Mouse (Mus musculus): ENCODE measurements at regions not wholly inside any gene's neighbourhood (a gene's known extent, or its start where the extent isn't known, plus 50 kb on each side); places are given as distances from the start of the nearest gene placed in this dataset.
A peak's percentile ranks its signal among the peaks of the same experiment; 100 is the strongest.

DNA sequence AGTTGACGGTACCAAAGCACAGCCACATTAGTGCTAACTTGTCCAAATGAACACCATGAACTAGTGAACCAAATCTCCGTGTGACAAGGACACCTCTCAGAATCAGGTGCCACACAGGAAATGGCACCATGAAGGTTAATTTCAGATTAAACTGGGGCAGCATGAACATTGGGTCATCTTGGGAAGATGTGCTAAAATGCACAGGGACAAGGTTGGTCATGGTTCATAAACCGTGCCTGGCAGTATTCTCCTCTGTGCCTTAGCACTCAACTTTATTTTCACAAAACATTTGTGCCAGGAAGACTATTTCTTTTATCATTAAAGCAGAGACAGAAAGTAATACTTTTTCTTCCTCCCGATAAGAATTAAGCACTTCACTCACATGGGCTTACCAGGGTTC, 672.6 kb downstream of the Rwdd3 start:
- DNase-seq (ENCODE audit: low spot score): no peak

DNA sequence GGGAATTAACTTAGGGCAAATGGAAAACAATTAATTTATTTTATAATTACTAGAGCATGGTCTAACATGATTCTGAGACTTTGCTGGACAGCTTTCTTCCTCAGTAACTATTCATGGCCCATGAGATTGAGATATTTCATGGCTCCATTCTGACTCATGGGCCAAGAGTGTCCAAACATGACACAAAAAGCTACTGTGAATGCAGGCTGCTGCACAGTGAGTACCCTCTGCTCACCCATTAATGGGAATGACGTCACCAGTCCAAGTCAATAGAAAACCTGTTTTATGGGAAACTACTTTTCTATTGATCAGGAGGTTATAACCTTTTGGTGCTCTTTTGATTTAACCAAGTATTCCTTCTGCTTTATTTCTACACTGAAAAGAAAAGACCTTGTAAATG, 693.6 kb downstream of the Rwdd3 start:
- DNase-seq (ENCODE audit: low spot score): no peak

DNA sequence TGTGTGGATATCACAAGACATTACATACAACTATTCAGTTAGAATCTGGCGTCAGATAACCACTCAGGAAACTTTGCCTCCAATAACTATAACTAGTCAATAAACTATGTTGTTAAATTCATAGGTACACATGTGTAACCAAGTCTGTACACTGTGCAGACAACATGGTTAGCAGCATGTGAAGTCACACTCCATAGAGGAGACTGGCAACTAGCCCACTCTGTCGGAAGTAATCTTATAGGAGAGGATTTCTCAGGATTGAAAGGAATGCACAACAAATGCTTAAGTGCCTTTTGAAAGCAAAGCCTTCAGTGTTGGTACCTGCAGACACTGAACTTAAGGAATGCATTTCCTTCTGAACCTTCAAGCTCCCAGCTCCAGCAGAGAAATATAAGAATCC, 693.0 kb upstream of the Ptbp2 start:
- DNase-seq (ENCODE audit: low spot score): no peak

DNA sequence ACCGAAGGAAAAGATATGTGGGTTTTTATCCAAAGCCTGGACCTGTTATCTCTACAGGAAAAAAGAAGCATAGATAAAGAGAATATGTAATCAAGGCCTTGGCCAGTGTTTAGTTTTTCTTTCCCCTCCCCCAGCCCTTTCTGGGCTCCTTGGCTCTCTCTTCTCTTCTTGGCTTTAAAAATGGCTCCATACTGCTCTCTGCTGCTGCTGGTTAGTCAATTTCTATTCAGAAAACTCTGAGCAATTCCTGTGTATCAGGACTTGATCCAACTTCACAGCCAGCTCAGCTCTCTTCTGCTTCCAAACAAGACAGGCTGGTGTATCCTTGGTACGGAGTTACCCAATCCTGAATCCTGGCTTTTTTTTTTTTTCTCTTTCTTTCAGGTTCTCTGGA, 689.4 kb upstream of the Ptbp2 start:
- peak; percentile 80 for DNase-seq (ENCODE audit: low spot score)

DNA sequence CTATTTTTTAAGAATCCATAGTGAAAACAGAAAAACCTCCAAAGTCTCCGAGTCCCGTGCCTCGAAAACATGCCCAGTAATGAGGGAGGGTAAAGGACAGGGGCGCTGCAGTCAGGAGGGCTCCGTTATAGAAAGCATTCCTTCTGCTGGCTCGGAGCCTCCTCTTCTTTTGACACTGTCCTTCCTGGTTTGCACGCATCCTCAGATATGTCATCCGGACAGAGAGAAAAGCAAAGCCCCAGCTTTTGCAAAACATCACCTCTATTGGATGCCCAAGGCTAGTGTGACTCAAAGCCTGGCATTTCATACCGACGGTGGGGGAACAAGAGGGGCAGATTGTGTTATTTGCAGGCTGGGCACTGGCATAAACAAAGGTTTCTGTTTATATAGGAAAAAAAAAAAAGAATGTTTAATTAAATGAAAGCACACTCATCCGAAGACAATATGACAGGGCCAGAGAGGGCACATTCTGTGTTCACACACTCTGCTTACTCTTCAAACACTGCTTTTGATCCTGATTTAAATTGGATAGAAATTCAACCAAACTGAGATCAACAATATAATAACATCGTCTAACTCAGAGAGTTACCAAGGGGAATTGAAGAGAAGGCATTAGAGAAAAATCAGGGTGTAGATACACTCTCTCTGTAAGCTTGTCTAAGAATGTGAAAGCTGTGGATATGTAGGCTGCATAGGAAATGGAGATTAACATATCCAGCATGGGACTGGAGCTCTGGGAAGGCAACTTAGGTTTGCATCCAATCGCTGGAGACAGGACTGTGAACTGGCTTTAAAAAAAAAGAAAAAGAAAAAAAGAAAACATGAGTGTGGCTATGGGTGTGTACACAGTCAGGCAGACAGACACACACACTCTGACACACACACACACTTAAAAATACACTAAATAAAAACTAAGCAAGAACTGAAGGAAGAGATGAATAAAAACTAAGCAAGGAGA, 688.7 kb upstream of the Ptbp2 start:
- peak; percentile 48 for DNase-seq (ENCODE audit: low spot score)

DNA sequence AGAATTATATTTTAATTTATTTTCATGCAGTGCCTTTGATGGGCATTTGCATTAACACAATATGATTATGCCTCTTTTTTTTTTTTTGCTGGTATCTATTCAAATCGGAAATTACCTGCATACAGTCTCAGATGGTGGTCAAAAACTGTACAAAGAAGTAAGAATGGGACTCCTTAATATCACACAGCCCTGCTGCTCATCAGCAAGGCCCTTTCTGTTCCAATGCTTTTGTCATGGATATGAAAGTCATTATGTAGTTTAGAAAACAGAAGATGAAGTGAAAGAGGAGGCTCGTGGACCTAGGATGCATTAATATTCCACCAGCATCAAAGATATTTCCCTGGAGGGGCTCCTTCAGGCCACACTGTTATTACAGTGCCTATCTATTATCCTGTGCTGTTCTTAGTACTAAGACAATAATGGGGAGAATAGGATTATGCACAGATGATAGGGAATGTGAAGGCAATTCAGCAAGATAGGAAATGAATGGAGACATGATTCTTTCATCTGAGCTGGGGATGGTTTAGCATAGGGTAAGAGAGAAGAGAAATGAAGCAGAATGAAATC, 687.7 kb upstream of the Ptbp2 start:
- no peak for DNase-seq (ENCODE audit: low spot score)

DNA sequence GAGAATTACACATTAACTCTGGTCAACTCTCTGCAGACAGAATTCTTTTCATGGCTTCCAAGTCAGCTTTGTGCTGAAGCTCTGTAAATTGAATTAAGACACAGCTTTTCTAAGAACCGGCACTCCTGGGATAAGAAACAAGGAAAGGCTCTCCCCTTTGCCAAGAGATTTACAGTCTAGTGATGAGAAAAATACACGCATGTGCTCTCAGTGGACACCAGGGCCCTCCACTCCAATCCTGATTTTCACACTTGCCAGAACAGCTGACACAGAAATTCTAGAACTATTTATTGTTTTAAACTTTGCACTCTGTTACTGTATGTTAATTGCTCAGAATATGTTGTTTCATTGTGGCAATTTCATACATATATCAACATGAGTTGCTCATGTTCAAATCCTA, 684.6 kb upstream of the Ptbp2 start:
- DNase-seq (ENCODE audit: low spot score): peak; percentile 8

DNA sequence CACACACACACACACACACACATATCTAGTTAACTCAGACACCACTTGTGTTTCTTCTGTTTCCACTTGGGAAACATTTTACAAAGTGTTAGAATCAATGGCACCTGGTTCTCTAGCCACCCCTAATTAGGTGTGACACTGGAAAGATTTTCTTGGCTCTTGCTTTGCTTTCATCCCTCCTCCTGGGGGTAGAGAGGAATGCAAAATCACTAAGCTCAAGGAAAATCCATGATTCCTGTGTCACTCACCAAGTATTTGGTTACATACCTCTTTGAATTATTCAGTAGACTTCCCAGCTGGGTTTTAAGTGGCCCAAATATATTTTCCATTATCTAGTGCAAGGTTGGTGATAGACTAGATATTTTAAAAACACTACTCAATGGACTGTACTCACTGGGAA, 676.5 kb upstream of the Ptbp2 start:
- DNase-seq (ENCODE audit: low spot score): no peak

DNA sequence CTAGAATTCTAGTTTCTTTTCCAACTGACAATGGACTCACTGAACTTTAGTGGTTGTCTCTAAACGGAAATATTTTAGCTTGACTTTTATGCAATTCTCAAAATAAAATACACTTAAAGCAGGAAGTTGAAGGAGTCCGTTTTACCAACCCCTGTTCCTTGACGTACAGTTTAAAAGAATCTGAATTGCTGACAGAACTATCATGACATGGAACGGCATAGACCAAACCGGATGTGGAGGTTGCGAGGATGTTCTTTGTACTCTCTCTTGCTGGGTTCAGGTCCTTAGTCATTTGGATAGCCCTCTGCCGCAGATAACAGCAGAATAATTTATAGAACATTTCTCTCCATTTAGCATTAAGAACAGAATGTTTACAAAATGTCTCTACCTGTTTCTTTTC, 673.6 kb upstream of the Ptbp2 start:
- no peak for DNase-seq (ENCODE audit: low spot score)

DNA sequence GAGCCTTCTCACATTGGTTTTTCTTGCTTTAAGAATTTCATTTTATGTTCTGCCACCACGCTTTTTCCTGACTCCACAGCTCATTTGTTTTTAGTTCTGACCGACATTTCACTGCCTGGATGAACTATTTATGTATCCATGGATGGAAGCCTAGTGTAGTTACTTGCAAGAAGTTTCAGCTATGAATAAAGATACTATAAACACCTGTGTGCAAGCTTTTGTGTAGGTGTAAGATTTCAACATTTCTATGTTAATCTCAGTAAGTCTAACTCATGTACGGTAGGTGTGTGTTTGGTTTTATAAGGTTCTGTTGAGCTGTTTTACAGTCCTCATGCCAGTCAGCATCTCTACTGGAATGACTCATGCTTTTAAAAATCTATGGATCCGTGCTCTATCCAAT, 656.9 kb upstream of the Ptbp2 start:
- DNase-seq (ENCODE audit: low spot score): no peak

DNA sequence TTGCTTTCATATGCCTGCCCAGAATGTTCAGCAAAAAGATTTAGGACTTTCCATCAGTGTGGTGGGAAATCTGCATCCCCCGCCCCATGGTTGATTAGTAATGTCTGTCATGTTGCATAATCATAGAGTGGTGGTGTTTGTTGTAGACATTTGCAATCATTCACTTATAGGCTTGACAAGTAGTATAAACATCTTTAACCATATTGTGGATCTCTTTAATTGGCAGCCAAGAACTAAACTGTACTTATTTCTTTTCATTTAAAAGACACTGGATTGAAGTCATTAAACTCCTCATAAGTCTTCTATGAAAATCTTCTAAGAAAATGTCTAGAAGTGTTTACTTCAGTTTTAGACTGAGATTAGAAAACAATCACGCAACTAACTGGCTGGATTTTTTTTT, 646.0 kb upstream of the Ptbp2 start:
- no peak for DNase-seq (ENCODE audit: low spot score)

DNA sequence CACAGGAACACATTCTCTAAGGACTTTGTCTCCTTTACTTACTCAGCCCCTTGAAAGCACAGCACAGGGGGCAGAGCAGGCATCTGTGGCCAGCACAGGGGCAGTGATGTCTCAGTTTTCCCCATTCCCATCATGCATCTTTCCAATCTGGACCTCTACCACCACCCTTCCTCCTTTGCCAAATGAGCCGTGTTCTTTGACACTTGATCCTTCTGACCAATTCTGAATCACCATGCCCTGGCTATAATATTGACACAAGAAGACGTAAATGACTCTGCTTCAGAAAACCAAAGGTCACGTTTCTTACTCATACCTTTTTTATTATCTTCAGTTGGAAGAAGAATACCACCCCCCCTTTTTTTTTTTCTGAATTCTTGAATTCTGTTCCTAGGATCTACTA, 632.4 kb upstream of the Ptbp2 start:
- DNase-seq (ENCODE audit: low spot score): no peak

DNA sequence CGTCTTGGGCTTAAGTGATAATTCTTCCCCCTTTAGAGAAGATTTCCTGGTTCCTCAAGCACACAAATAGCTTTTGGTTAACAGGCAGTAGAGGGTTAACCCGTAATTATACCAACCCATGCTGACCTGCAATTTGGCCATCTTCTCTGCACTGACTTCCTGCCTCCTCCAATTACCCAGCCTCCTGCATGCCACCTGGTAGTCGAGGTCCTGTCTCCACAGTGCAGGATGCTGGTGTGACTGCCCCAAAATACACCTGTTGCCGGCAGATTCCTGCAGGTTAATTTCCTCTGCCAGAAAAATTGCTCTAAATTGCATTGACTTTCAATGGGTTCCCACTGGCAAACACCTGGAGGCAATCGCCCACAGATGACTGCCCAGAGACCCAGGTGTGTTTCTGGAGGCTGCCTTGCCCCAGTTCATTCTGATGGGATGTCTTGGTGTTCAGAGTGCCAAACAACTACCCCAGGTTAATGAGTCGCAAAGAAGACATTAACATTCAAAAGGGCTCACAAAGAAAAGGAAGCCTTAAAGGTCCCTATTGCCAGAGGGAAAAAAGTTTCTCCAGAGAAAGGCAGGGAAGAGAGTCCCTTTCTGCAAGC, 591.5 kb upstream of the Ptbp2 start:
- DNase-seq (ENCODE audit: low spot score): no peak

DNA sequence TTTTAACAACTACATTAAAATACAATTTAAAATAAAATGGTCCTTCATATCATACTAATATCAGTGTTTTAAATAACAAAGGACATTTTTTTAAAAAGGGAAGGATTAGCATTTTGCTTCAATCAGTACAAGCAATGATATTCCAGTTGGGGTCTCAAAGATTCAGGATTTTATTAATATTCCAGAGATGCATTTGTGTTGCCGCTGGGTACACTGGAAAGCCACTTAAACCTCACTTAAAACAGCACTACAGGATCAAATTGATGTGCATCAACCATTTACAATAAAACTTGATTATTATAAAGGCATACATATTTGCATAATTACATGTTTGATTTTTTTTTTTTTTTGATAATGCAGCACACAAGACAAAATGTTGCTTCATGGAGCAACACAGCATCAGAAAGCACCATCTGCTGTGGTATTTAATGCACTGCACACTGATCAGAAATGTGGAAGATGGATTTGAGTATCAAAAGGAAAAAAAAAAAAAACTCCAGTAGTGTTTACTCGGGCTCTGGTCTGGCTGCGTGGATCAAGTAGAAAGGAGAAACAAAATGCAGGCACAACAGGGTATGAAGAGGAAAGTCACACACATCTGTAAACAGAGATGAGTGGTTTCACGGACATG, 558.6 kb upstream of the Ptbp2 start:
- DNase-seq (ENCODE audit: low spot score): no peak

DNA sequence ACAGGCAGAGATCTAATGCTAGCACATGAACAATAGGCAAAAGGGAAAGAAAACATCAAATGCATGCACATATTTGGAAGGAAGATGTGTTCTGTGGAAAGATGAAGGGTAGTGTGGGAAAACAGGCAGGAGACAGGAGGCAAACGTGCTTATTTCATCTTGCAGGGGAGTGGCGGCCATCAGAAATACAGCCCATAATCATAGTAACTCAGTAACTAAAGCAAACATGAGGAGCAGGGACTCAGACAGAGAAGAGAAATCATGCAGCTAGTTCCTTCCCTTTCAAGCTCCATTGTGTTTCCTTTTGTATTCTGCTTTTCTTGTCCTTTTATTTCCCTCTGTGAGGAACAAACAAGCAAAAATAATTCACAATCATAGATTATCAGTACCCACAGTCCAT, 557.6 kb upstream of the Ptbp2 start:
- DNase-seq (ENCODE audit: low spot score): no peak

DNA sequence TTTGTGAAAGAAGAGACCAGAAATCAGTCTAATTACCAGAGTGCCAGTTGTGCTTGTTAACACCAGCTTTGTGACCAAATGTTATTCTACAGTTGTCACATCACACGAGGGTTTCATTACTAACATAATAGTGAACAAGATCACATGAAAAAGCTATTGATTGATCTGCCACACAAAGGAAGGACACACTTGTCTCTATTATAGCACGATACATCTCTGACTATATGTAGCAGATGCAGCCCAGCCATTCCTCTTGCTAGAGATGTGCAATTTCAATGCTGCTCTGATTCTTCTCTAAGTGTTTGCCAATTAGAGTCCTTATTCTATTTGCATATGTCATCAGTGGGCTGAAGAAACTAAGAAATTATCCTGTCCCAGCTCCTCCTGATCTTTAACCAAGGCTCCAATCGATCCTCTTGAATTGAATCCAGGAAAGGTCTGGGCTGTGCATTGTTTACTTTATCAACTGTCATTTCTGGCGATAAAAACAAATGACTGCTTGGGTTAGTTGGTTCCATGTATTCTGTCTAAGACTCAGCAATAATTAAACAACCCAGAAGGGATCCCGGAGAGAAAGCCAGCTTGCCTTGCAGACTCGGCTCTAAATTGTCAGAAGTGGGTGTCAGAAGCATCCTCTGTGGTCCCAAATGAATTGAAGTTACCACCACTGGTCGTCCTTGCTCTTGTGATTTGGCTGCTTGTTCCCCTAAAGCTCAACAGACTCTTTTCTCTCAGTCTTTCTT, 551.7 kb upstream of the Ptbp2 start:
- DNase-seq (ENCODE audit: low spot score): no peak

DNA sequence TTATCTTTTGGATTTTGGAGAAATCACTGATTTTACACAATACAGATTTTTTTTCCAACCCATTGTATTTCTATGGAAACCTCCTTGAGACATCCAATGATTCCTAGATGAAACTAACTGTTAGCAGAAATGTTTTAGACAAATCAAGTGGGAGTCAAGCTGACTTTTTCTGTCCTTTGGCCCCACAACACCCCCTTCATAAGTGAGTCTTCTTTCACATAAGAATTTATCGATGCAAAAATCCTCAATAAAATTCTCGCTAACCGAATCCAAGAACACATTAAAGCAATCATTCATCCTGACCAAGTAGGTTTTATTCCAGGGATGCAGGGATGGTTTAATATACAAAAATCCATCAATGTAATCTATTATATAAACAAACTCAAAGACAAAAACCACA, 522.8 kb upstream of the Ptbp2 start:
- DNase-seq (ENCODE audit: low spot score): peak; percentile 8

DNA sequence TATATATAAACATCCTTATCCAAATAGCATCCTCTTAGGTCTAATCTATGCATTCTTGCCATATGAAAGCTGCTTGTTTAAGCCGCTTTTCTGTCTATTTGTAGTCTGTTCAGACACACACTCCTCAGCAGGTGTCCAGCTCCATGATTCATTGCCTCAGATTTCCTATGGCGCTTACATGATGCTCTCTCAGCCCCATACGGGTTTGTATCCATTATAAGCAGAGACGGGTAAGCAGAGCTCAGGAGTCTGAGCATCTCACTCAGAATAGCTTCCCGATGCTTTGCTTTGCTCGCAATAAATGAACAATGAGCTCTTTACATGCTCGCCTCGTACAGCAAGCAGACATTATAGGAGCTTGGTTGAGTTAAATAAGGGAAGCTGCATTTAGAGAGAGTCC, 521.3 kb upstream of the Ptbp2 start:
- no peak for DNase-seq (ENCODE audit: low spot score)

All from MN1 (cell line).